ENCODE assay signal across 8 mouse cellular contexts in genomic region chr3:96261623-96262022, GRCm38 (mm10). TPM values are rescaled to one million over a fixed set of nuclear protein-coding genes. Genes with fewer than 3 reads are reported as not detected.
DNase-seq lines count a peak whose midpoint lies in the region; ATAC-seq lines count a peak whose summit lies in the region.

No protein-coding gene starts in this region.

- 49% methylated on average over 3 of the region's 3 CpGs for WGBS in lung, embryonic 15.5 days
- WGBS in embryonic facial prominence, embryonic 11.5 days = 45% methylated on average over 3 of the region's 3 CpGs
- 62% methylated on average over 3 of the region's 3 CpGs for WGBS in limb, embryonic 11.5 days

- DNase-seq in lung, postnatal 10 days = no peak
- no peak for DNase-seq in embryonic facial prominence, embryonic 11.5 days (ENCODE audit: low spot score)
- no peak for DNase-seq in limb, embryonic 11.5 days (ENCODE audit: low spot score)
- peak; percentile 36 for DNase-seq in splenic B cell, adult 2 months (ENCODE audit: low read depth, low spot score)
- DNase-seq in cerebellum, adult 11 months = no peak
- no peak for DNase-seq in cerebellum, postnatal 36 days
- DNase-seq in kidney, postnatal 14 days = no peak

- H3K27me3 ChIP-seq in lung, embryonic 15.5 days = peaks cover 11% of the 10 kb centered on the region
- no peaks in the 10 kb centered on the region for H3K27me3 ChIP-seq in embryonic facial prominence, embryonic 11.5 days (ENCODE audit: control insufficient read depth, insufficient read depth, low read length)
- no peaks in the 10 kb centered on the region for H3K27me3 ChIP-seq in limb, embryonic 11.5 days (ENCODE audit: control insufficient read depth, insufficient read depth, low read length)
- H3K27me3 ChIP-seq in splenic B cell, adult 2 months (ENCODE audit: control insufficient read depth, insufficient read depth, low read length, poor library complexity, severe bottlenecking) = no peaks in the 10 kb centered on the region

- ATAC-seq in lung, embryonic 15.5 days (ENCODE audit: borderline replicate concordance, extremely low read depth, low FRiP score, low TSS enrichment) = no peak
- no peak for ATAC-seq in embryonic facial prominence, embryonic 11.5 days (replicated peaks; ENCODE audit: insufficient number of reproducible peaks, low FRiP score, low TSS enrichment, low read depth)
- ATAC-seq in limb, embryonic 11.5 days (ENCODE audit: insufficient number of reproducible peaks, low FRiP score, low TSS enrichment, low read depth) = no peak

- H3K9me3 ChIP-seq in lung, embryonic 15.5 days = no peaks in the 10 kb centered on the region
- H3K9me3 ChIP-seq in embryonic facial prominence, embryonic 11.5 days (replicated peaks; ENCODE audit: control insufficient read depth, low read length) = no peaks in the 10 kb centered on the region
- no peaks in the 10 kb centered on the region for H3K9me3 ChIP-seq in limb, embryonic 11.5 days (ENCODE audit: control insufficient read depth, low read length)

- 0 out of 2 replicates have a peak overlapping the region, but pooled peaks have one; percentile 68 for H3K9ac ChIP-seq in lung, embryonic 15.5 days
- H3K9ac ChIP-seq in embryonic facial prominence, embryonic 11.5 days (replicated peaks; ENCODE audit: low read length) = peak overlapping the region; percentile 80
- H3K9ac ChIP-seq in limb, embryonic 11.5 days (ENCODE audit: low read length) = peak overlapping the region; percentile 77; the same call in 1 of the 2 replicates

- no peaks in the 10 kb centered on the region for H3K36me3 ChIP-seq in lung, embryonic 15.5 days
- H3K36me3 ChIP-seq in embryonic facial prominence, embryonic 11.5 days (replicated peaks; ENCODE audit: control insufficient read depth, insufficient read depth, low read depth, low read length) = no peaks in the 10 kb centered on the region
- H3K36me3 ChIP-seq in limb, embryonic 11.5 days (ENCODE audit: control insufficient read depth, insufficient read depth, low read length) = no peaks in the 10 kb centered on the region
- H3K36me3 ChIP-seq in splenic B cell, adult 2 months (ENCODE audit: control insufficient read depth, insufficient read depth, low read length, poor library complexity, severe bottlenecking) = no peaks in the 10 kb centered on the region

- H3K4me1 ChIP-seq in lung, embryonic 15.5 days = peaks cover 20% of the 10 kb centered on the region
- H3K4me1 ChIP-seq in embryonic facial prominence, embryonic 11.5 days (ENCODE audit: control insufficient read depth, insufficient read depth, low read length) = no peaks in the 10 kb centered on the region; the same call in 1 of the 2 replicates
- peaks cover 11% of the 10 kb centered on the region for H3K4me1 ChIP-seq in limb, embryonic 11.5 days (ENCODE audit: control insufficient read depth, insufficient read depth, low read length)

- H3K4me2 ChIP-seq in lung, embryonic 15.5 days = peak overlapping the region; percentile 75
- peak overlapping the region; percentile 89 for H3K4me2 ChIP-seq in embryonic facial prominence, embryonic 11.5 days (ENCODE audit: low read depth, low read length)
- H3K4me2 ChIP-seq in limb, embryonic 11.5 days (ENCODE audit: low read depth, severe bottlenecking) = peak overlapping the region; percentile 83

- H3K4me3 ChIP-seq in lung, embryonic 15.5 days = peak overlapping the region; percentile 53
- H3K4me3 ChIP-seq in embryonic facial prominence, embryonic 11.5 days (ENCODE audit: low read depth, low read length) = no peak overlapping the region; the same call in 1 of the 2 replicates
- H3K4me3 ChIP-seq in limb, embryonic 11.5 days (ENCODE audit: low read depth, low read length) = 0 out of 2 replicates have a peak overlapping the region, but pooled peaks have one; percentile 50

- peak overlapping the region; percentile 98 for H3K27ac ChIP-seq in lung, embryonic 15.5 days
- peak overlapping the region; percentile 98 for H3K27ac ChIP-seq in embryonic facial prominence, embryonic 11.5 days (replicated peaks; ENCODE audit: low read depth, low read length)
- peak overlapping the region; percentile 99 for H3K27ac ChIP-seq in limb, embryonic 11.5 days (replicated peaks; ENCODE audit: low read depth, low read length)

RNA-seq across cellular contexts. Expression of gene Hist2h4, which starts 1.5 kb away (rescaled TPM):
- 15.9 and 16.1 TPM in 2 replicates for polyA plus RNA-seq in lung, embryonic 15.5 days (2015; fragmentation: Nextera tagmentation; extraction: Ambion mirVana)
- polyA plus RNA-seq in embryonic facial prominence, embryonic 11.5 days (2014; fragmentation: Nextera tagmentation; extraction: Ambion mirVana) = 4.4 TPM in 2 replicates
- polyA plus RNA-seq in limb, embryonic 11.5 days (2014; fragmentation: Nextera tagmentation; extraction: Ambion mirVana) = 5.4 and 5.7 TPM in 2 replicates

RNA-seq across cellular contexts. Expression of gene Hist2h3b, which starts 6.8 kb away (rescaled TPM):
- 87.1 and 95.3 TPM in 2 replicates for polyA plus RNA-seq in lung, embryonic 15.5 days (2015; fragmentation: Nextera tagmentation; extraction: Ambion mirVana)
- 79.1 and 90.2 TPM in 2 replicates for polyA plus RNA-seq in embryonic facial prominence, embryonic 11.5 days (2014; fragmentation: Nextera tagmentation; extraction: Ambion mirVana)
- 73.6 and 75.8 TPM in 2 replicates for polyA plus RNA-seq in limb, embryonic 11.5 days (2014; fragmentation: Nextera tagmentation; extraction: Ambion mirVana)

RNA-seq across cellular contexts. Expression of gene Hist2h2bb, which starts 7.9 kb away (rescaled TPM):
- 10.1 and 18.0 TPM in 2 replicates for polyA plus RNA-seq in lung, embryonic 15.5 days (2015; fragmentation: Nextera tagmentation; extraction: Ambion mirVana)
- 18.6 and 25.6 TPM in 2 replicates for polyA plus RNA-seq in embryonic facial prominence, embryonic 11.5 days (2014; fragmentation: Nextera tagmentation; extraction: Ambion mirVana)
- polyA plus RNA-seq in limb, embryonic 11.5 days (2014; fragmentation: Nextera tagmentation; extraction: Ambion mirVana) = 22.3 and 24.0 TPM in 2 replicates

RNA-seq across cellular contexts. Expression of gene Hist2h3c1, which starts 15.1 kb away (rescaled TPM):
- 0.45 and 1.9 TPM in 2 replicates for polyA plus RNA-seq in lung, embryonic 15.5 days (2015; fragmentation: Nextera tagmentation; extraction: Ambion mirVana)
- polyA plus RNA-seq in embryonic facial prominence, embryonic 11.5 days (2014; fragmentation: Nextera tagmentation; extraction: Ambion mirVana) = 0.50 and 1.8 TPM in 2 replicates
- 0.28 TPM in 1 of 2 replicates, not detected in the other for polyA plus RNA-seq in limb, embryonic 11.5 days (2014; fragmentation: Nextera tagmentation; extraction: Ambion mirVana)

RNA-seq across cellular contexts. Expression of gene Hist2h2aa1, which starts 16.3 kb away (rescaled TPM):
- polyA plus RNA-seq in lung, embryonic 15.5 days (2015; fragmentation: Nextera tagmentation; extraction: Ambion mirVana) = 20.4 and 20.5 TPM in 2 replicates
- 7.0 and 15.3 TPM in 2 replicates for polyA plus RNA-seq in embryonic facial prominence, embryonic 11.5 days (2014; fragmentation: Nextera tagmentation; extraction: Ambion mirVana)
- polyA plus RNA-seq in limb, embryonic 11.5 days (2014; fragmentation: Nextera tagmentation; extraction: Ambion mirVana) = 14.6 and 15.5 TPM in 2 replicates
